Mouse (Mus musculus) lung, postnatal 0 days (tissue): Measurements from ENCODE around the gene Olfr812. TPM values are rescaled to one million over a fixed set of nuclear protein-coding genes. Genes with fewer than 3 reads are reported as not detected.

Experiments
- ATAC-seq: fragments of 200-750 bp; cut with Nextera tagmentation; 2 replicates; pipeline ENCODE4 v1.8.0; 2017; ENCODE audit warnings: moderate library complexity
- DNase-seq: peaks from one replicate; pipeline ENCODE4 v3.0.0-alpha.2; 2016; ENCODE audit warnings: low spot score
- H3K27ac ChIP-seq: fragments of 300-500 bp; sonication (generic); 2 replicates; pipeline ENCODE4 v1.5.1; 2014; ENCODE audit warnings: antibody characterized with exemption, mild to moderate bottlenecking, low read length, mixed read lengths
- H3K27me3 ChIP-seq: fragments of 300-500 bp; sonication (generic); replicated peaks from 2 replicates; pipeline ENCODE4 v1.6.1; 2014; ENCODE audit warnings: low read length, mixed read lengths; ENCODE audit not compliant: insufficient read depth
- H3K36me3 ChIP-seq: fragments of 300-500 bp; sonication (generic); 2 replicates; pipeline ENCODE4 v1.6.1; 2014; ENCODE audit warnings: low read length, mixed read lengths; ENCODE audit not compliant: insufficient read depth
- H3K4me1 ChIP-seq: fragments of 300-500 bp; sonication (generic); 2 replicates; pipeline ENCODE4 v1.6.1; 2014; ENCODE audit warnings: antibody characterized with exemption, low read depth, low read length, mixed read lengths; ENCODE audit not compliant: insufficient read depth
- H3K4me2 ChIP-seq: fragments of 300-500 bp; sonication (generic); replicated peaks from 2 replicates; pipeline ENCODE4 v1.6.1; 2014; ENCODE audit warnings: low read depth, mild to moderate bottlenecking, low read length, moderate library complexity, mixed read lengths
- H3K4me3 ChIP-seq: fragments of 300-500 bp; sonication (generic); 2 replicates; pipeline ENCODE4 v1.5.1; 2014; ENCODE audit warnings: low read depth, low read length
- H3K9ac ChIP-seq: fragments of 300-500 bp; sonication (generic); replicated peaks from 2 replicates; pipeline ENCODE4 v1.6.1; 2014; ENCODE audit warnings: low read depth, mild to moderate bottlenecking
- H3K9me3 ChIP-seq: fragments of 300-500 bp; sonication (generic); 2 replicates; pipeline ENCODE4 v1.6.1; 2016; ENCODE audit warnings: low read length, mixed read lengths
- CTCF ChIP-seq: IDR thresholded peaks from 2 replicates; pipeline ENCODE4 v1.5.1; 2016; ENCODE audit warnings: antibody characterized with exemption, mild to moderate bottlenecking
- polyA plus RNA-seq: library from polyadenylated mRNA; unstranded; fragments of >200 nt; fragmentation: Nextera tagmentation; extraction: Ambion mirVana; gene quantifications from 2 replicates; pipeline ENCODE4 v1.2.1, GENCODE M21; 2015

Olfr812 gene
- polyA plus RNA-seq, 1 experiment from 2014 or later, result not detected

GRCm38 (mm10) chr10:129794817-129795216 is 51.1 kb downstream of the Olfr812 start, which contains the start of gene Olfr810:
Gene Olfr810 (minus strand): TSS chr10:129794917.
- Histone ChIP-seq H3K4me3 (no peak within 1 kb of the TSS), H3K9me3 (no peaks in the 10 kb centered on the region), H3K27ac (no peak within 1 kb of the TSS), H3K36me3 (no peaks in the 10 kb centered on the region), H3K27me3 (no peaks in the 10 kb centered on the region), H3K9ac (no peak within 1 kb of the TSS), H3K4me1 (no peaks in the 10 kb centered on the region), H3K4me2 (no peak within 1 kb of the TSS)
- no peak for TF ChIP-seq CTCF
- ATAC-seq, result no peak
- DNase-seq, result no peak

Other genes with a start within 250 kb of the Olfr812 start
- gene Olfr796, start 233.5 kb downstream of the Olfr812 start, polyA plus RNA-seq, result not detected in 2 replicates
- gene Olfr798, start 218.2 kb downstream of the Olfr812 start, polyA plus RNA-seq, result not detected in 2 replicates
- not detected in 2 replicates for gene Olfr799, start 208.6 kb downstream of the Olfr812 start, polyA plus RNA-seq
- gene Olfr800, start 188.4 kb downstream of the Olfr812 start, polyA plus RNA-seq, result not detected in 2 replicates
- not detected in 2 replicates for gene Olfr801, start 172.2 kb downstream of the Olfr812 start, polyA plus RNA-seq
- not detected in 2 replicates for gene Olfr802, start 157.9 kb downstream of the Olfr812 start, polyA plus RNA-seq
- not detected in 2 replicates for gene Olfr803, start 151.8 kb downstream of the Olfr812 start, polyA plus RNA-seq
- not detected in 2 replicates for gene Olfr804, start 142.9 kb downstream of the Olfr812 start, polyA plus RNA-seq
- gene Olfr805, start 116.7 kb downstream of the Olfr812 start, polyA plus RNA-seq, result not detected in 2 replicates
- gene Olfr806, start 104.2 kb downstream of the Olfr812 start, polyA plus RNA-seq, result not detected in 2 replicates
- gene Olfr807, start 88.3 kb downstream of the Olfr812 start, polyA plus RNA-seq, result not detected in 2 replicates
- not detected in 2 replicates for gene Olfr808, start 80.6 kb downstream of the Olfr812 start, polyA plus RNA-seq
- gene Olfr809, start 71.5 kb downstream of the Olfr812 start, polyA plus RNA-seq, result not detected in 2 replicates
- gene Olfr810, start 51.2 kb downstream of the Olfr812 start, polyA plus RNA-seq, result not detected in 2 replicates
- not detected in 2 replicates for gene Olfr811, start 41.7 kb downstream of the Olfr812 start, polyA plus RNA-seq
- gene Olfr813, start 9.3 kb upstream of the Olfr812 start, polyA plus RNA-seq, result not detected in 2 replicates
- not detected in 2 replicates for gene Olfr814, start 33.8 kb upstream of the Olfr812 start, polyA plus RNA-seq
- not detected in 2 replicates for gene Olfr815, start 59.8 kb upstream of the Olfr812 start, polyA plus RNA-seq
- gene Olfr816, start 69.5 kb upstream of the Olfr812 start, polyA plus RNA-seq, result not detected in 2 replicates
- gene Olfr818, start 103.0 kb upstream of the Olfr812 start, polyA plus RNA-seq, result not detected in 2 replicates
- not detected in 2 replicates for gene Olfr819, start 121.2 kb upstream of the Olfr812 start, polyA plus RNA-seq
- gene Olfr247, start 130.0 kb upstream of the Olfr812 start, polyA plus RNA-seq, result not detected in 2 replicates
- not detected in 2 replicates for gene Gm10310, start 139.0 kb upstream of the Olfr812 start, polyA plus RNA-seq
- not detected in 2 replicates for gene Olfr820, start 166.5 kb upstream of the Olfr812 start, polyA plus RNA-seq
- not detected in 2 replicates for gene Olfr821, start 184.3 kb upstream of the Olfr812 start, polyA plus RNA-seq
- not detected in 2 replicates for gene Olfr822, start 225.1 kb upstream of the Olfr812 start, polyA plus RNA-seq